Mouse (Mus musculus): ENCODE data around the gene Scamp1. TPM values are rescaled to one million over a fixed set of nuclear protein-coding genes. Genes with fewer than 3 reads are reported as not detected.

The Scamp1 gene
- polyA plus RNA-seq, 1 experiment from 2014 or later, result 12.9 TPM

DNA sequence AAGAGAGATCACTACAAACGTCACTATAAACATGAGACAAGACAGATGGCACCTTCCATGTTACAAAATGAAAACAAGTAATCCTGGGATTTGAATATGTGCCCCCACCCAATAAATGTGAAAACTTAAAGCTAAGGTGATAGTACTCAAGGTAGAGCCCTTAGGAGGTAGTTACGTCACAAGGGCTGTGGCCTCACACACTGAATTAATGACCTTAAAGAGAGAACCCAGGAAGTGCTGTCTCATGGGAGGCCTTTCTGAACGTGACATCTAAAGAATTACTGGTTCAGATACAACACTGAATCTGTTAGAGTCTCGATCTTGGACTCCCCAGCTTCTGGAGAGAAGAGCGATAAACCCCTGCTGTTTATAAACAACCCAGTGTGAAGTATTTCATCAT is 6.2 kb downstream of the Scamp1 start:
- DNase-seq (ENCODE audit: low spot score), result no peak

DNA sequence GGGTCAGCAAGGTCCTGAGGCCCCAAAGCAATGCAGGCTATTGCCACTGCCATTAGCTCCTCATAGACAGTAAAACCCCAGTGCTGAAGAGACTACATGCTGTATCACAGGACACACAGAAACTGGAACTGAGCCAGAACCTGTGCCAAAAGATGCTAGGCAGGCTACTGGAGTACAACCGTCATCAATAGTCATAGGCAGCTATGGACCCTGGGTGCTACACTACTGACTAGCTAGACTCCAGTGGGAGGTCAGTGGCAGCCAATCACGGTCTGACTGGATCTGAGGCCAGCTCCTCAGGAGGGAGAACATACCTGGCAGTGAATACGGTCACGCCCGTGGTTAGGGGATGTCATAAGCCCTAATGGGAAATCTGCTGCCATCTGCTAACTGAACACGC is 14.4 kb downstream of the Scamp1 start:
- no peak for DNase-seq (ENCODE audit: low spot score)

DNA sequence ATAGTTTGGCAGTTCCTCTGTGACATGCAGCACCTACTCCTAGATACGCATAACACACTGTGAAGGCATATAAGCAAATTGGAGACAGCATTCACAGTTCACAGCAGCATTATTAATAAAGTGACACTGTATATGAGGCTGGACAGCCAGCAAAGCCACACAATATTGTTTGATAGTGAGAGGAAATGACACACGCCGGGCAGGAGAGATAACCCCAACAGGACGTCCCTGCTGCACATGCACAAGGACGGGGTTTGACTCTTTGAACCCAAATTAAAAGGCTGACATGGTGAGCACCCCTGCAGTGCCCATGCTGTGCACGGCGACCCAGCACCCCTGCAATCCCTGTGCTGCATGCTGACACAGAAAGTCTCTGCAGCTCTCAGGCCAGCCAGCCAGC is 17.5 kb downstream of the Scamp1 start:
- DNase-seq (ENCODE audit: low spot score), result no peak

DNA sequence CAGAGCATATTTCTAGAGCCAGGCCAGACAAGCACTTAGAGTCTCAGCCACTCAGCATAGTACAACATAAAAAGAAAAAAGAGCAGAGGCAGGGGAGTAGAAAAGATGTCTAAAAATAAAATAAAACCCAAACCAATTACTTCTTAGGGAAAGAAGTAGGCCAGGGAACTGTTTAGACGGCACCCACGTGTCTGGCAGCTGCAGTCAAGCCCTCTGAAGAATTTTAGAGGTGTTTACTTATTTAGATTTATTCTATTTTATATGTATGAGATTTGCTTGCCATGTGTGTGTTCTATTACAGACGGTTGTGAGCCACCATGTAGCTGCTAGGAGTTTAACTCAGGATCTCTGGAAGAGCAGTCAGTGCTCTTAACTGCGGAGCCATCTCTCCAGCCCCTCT is 18.5 kb downstream of the Scamp1 start:
- no peak for DNase-seq (ENCODE audit: low spot score)

DNA sequence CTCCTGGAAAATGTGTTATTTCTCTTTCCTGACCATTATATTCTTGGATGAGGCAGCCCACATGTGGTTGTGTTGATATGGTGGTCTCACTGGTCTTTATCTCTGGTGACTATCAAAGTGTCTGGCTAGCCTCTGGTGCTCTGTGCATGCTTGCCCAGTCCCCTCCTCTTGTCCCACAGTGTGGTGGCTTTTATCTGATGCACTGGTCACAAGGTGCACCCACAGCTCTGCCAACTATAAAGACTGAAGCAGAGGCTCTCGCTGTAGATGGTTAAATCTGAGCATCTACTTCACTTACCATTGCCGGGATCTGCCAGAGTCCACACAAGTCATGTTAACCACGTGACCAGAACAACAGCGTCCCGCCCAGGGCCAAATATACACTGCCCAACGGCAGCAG is 19.1 kb downstream of the Scamp1 start:
- DNase-seq (ENCODE audit: low spot score), result no peak

DNA sequence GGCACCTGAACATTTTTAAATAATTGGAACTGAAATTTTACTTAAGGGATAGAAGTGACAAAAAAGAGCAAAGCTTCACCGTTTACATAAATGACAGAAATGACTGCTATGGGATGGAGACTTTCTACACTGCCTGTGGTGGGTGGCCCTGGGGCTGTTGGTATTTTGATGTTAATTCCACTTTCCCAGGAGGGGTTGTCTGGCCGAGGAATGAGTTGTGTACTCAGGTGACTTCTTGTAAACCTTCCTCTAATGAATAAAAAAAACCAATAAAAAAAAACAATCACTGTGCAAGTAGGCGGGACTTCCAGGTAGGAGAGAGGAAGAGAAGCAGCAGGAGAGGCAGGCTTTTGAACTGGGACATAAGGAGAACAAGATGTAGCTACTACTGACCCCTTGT is 20.4 kb downstream of the Scamp1 start:
- no peak for DNase-seq (ENCODE audit: low spot score)

DNA sequence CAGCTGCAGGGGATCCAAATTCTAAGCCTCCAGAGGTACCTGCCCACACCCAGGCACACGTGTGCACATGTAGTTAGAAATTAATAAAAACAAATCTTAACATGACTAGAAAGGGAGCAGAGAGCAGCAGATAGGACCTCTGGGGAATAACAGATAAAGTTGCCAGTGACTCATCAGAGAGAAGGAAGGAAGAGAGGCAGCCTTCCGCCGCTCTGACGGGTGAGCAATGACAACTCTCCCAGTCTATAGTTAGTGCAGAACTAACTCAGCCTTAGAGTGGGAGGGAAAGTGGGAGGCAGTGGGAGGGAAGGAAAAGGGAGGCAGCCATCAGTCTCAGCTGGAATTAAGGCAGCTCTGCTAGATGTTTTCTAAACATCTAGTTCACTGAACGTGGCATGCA is 21.7 kb downstream of the Scamp1 start:
- no peak for DNase-seq (ENCODE audit: low spot score)

DNA sequence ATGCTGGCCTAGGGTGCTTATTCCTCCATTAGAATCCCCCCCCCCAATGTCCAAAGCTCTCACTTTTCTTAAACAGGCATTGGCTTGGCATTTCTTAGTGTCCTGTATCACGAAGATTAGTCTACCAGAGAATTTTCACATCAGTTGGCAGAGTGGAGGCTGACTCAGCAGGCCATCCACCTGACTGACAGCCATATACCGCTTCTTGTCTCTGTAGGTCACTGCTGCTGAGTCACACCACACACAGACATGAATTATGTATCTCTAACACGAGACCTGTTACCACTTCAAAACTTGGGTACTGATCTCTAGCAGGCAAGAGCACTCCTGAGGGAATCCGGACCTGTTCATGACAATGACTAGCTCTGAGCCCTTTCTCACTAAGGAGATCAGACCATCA is 23.1 kb downstream of the Scamp1 start:
- DNase-seq (ENCODE audit: low spot score), result no peak

DNA sequence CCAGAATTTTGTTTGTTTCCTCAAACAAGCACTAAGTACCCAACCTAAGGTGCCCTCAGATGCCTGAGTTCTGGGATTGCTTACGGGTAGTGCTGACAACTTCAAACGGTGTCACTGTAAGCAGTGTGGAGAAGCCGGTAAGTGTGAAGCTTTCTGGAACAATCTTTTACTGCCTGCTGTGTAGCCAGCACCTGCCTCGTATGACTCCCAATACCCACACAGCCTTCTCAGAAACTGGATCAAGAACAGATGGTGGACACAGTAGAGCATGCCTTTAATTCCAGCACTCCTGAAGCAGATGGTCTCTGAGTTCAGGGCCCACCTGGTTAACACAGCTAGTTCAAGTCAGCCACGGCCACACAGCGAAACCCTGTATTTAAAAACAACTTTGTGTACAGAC is 24.0 kb downstream of the Scamp1 start:
- DNase-seq (ENCODE audit: low spot score), result no peak

DNA sequence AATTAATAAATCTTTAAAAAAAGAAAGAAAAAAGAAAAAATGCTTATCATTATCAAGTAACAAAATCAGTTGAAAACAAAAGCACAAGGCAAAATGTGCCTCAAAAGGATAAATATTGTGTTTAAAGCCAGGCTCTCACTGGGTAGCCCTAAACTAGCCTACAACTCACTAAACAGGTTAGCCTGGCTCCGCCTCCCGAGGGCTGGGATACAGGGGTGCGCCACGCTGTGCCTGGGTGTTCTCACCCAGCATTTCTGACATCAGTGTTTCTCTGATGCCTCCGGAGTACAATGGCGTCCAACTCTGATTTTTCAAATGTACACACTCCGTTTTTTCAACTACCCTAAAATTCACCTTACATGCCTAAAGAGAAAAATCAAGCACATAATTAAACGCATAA is 24.7 kb downstream of the Scamp1 start:
- DNase-seq (ENCODE audit: low spot score), result no peak

DNA sequence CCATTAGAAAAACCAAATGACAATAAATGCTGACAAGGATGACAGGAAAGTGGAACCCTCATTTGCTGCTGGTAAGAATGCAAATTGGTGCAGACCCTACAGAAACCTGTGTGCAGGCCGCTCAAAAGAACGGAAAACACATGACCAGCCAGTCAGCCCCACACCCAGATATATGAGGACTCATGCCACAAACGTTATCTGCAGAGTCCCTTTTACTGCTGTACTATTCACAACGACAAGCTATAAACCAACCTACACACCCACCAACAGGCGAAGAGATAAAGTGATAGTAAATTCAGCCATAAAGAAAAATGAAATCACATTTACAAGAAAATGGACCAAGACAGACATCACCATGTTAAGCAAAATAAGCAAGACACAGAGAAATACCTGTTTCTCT is 26.4 kb downstream of the Scamp1 start:
- DNase-seq (ENCODE audit: low spot score), result no peak

DNA sequence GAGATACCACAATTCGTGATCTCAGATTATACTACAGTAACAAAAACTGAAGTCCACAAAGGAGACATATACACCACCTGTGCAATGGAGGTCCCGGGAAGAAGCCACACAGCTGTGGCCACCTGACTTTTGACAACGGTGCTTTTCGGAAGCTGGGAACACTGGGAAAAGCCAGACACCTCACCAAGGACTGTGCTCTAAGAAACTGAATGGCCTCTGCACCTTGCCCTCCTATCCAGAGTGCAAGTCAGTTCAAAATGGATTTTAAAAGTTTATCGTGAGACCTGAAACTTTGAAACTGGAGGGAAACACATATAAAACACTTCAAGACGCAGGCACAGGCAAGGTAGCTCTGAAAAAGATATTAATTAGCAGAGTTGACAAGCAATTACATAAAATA is 27.1 kb downstream of the Scamp1 start:
- DNase-seq (ENCODE audit: low spot score), result no peak

DNA sequence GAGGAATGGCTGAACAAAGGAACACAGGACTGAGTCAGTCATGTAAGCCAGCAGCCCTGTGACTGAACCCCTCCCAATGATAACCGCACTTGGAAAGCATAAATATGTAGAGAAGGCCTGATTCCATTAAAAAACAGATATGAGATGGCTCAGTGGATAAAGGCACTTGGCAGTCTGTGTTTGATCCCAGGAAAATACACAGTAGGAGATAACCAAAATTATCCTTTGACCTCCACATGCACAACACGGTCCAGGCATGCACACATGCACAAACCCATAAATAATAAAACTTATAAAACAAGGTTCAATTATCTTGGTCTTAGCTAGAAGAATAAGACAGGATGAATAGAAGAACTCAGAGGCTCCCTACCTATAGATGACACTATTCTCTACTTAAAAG is 27.9 kb downstream of the Scamp1 start:
- no peak for DNase-seq (ENCODE audit: low spot score)

DNA sequence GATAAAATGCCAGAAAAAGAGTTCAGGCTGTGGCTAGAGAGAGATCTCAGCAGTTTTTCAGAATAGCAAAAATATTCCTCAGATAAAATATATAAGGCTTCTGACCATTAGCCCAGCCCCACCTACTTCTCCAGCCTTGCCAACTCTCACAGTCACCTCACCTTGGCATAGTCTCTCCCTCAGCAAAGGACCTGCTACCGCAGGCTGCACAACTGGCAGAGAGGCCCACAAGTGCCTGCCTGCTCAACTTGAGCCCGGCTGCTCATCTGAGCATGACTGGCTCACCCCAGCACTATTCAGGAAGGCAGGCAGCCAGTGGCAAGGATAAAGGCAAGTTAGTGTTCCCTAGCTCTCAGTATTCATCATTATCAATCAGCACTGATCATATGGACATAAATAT is 30.5 kb downstream of the Scamp1 start:
- no peak for DNase-seq (ENCODE audit: low spot score)

DNA sequence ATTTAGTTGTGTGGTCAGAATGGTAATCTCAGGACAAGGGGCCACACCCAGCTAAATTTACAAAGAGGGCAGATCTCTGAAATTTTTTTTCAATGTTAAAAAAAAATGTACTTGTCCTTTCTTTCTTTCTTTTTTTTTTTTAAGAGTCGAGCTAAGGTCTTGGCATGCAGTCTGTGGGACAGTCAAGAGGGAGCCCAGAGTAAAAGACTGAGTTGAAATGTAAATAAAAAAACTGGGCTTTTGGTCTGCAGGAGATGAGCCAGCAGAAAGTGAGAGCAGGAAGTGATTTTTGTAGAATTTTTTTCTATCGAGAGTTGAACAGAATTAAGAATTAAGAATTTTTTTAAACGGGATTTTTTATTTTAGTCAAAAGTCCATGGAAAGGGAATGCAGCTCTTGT is 31.4 kb downstream of the Scamp1 start:
- DNase-seq (ENCODE audit: low spot score), result no peak

DNA sequence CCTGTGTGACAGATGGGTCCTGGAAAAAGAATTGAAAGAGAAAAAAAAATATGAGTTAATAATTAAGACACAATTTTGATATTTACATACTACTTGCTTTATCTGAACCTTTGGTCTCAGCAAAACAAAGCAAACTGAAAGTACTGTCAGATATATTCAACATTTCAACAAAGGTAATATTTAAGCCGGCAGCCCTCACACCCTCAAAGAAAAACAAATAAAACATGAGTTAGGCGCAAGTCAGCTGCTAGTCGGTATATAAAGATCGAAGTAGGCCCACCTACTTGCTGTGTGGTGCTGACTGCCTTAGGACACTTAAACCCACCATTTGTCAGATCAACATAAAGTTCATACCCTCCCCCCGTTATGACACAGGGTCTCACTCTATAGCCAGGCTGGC is 32.6 kb downstream of the Scamp1 start:
- no peak for DNase-seq (ENCODE audit: low spot score)

DNA sequence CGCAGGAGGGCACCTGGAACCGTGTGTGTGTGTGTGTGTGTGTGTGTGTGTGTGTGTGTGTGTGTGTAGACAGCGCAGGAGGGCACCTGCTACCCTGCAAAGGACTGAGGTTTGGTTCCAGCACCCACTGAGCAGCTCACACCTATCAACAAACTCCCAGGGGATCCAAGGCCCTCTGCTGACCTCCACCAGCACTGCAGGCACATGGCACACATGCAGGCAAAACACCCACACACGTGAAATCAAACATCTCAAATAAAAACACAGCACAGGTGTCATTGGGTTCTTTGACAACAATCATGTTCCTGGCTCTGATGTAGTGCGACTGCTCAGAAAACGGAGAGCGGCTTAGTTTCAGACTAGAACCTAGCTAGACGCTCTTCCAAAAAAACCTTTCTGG is 34.9 kb downstream of the Scamp1 start:
- DNase-seq (ENCODE audit: low spot score), result no peak

DNA sequence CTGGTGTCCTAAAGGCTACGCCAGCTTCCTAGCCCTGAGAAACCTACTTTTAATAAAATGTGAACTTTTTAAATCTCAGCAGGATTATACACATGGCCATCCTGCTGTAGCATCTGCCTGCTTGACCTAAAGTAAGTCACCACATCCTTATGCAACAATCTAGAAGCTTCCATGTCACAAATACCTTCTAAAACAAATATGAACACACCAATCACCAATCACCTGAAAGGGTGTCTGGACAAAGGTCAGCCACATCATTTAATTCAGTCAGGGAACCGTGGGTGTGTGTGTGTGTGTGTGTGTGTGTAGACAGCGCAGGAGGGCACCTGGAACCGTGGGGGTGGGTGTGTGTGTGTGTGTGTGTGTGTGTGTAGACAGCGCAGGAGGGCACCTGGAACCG is 35.5 kb downstream of the Scamp1 start:
- DNase-seq (ENCODE audit: low spot score), result no peak

DNA sequence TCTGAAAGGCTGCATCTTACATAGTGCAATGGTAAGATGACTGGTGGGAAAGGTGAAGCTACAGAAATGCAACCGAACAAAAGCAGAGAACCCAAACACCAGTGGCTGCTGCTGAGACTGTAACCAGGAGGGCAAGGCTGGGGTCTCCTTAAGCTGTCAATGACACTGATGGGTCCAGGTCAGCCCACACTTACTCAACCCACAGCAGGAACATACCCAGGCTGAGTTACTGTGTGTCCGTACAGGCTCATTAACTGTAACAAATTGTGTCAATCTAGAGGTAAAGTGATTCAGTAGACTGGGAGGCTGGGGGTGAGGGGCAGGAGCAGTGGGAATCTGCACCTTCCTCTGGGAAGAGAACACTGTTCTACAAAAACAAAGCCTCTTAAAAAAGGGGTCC is 42.8 kb downstream of the Scamp1 start:
- no peak for DNase-seq (ENCODE audit: low spot score)

DNA sequence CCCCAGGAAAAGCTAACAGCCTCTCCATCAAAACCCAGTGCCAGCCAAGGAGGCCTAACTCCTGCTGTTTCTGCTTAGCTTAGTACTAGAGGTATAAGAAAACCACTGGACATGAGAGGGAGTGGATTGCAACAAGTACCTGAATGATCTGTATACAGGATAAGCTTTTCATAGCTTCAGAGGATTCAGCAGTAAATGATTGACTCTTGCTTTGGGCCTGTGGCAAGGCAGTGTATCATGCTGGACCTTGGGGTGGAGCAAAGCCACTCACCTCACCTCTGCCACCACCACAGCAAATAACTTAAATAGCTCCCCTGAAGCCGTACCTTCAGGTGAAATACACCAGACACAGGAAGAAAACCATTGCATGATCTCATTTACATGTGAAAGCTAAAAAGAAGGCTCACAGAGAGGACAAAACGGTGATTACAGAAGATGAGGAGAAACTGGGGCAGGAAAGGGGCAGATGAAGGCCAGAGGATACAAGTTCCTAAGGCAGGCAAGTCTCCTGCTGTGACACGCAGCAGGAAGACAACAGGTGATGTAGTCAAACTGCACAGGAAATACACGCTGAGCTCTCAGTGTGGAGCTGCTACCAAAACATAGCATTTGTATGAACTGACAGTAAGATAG is 43.6 kb downstream of the Scamp1 start:
- no peak for DNase-seq (ENCODE audit: low spot score)

DNA sequence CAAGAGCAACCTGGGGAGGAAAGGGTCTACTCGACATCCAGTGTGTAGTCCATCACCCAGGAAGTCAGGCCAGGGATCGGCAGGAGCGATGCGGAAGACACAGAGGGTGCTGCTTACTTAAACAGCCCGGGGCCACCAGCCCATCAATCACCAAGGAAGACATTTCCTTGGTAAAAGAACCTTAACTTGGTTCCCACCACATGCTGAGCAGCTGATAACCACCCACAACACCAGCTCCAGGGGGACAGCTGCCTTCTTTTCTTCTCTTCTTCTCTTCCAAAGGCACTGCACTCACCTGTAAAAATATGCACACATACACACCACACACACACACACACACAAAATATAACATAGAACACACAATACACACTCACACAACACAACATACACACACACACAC is 44.8 kb downstream of the Scamp1 start:
- no peak for DNase-seq (ENCODE audit: low spot score)

DNA sequence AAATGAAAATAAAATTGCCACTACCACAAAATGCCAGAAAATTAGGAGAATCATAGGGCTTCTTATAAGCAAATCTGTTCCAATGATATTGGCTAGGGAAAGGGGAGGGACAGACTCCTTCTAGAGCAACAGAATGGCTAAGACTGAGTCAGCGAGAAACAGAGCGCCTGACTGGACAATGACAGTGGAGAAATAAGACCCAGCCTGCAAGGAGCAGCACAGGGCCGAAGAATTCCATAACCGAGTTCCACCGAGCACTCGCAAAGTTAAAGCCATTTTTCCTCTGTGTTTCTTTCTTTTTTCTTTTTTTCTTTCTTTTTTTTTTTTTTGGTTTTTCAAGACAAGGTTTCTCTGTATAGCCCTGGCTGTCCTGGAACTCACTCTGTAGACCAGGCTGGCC is 45.5 kb downstream of the Scamp1 start:
- DNase-seq (ENCODE audit: low spot score), result no peak

DNA sequence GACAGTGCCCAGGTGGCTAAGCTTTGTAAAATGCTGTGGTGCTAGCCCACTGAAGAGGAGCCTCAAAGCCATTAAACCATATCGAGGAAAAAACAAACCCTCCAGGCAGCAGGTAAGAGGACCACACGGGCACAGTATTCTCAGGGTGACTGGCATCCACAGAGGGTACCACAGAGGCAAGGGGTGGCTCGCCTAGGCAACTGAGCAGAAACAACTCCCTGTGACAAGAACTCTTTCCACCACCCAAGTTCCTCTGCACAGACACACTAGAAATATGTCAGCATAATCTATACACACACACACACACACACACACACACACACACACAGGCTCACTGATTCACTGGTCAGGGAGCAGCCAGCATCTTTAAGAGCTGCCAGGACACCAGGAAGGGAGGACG is 46.2 kb downstream of the Scamp1 start:
- no peak for DNase-seq (ENCODE audit: low spot score)

DNA sequence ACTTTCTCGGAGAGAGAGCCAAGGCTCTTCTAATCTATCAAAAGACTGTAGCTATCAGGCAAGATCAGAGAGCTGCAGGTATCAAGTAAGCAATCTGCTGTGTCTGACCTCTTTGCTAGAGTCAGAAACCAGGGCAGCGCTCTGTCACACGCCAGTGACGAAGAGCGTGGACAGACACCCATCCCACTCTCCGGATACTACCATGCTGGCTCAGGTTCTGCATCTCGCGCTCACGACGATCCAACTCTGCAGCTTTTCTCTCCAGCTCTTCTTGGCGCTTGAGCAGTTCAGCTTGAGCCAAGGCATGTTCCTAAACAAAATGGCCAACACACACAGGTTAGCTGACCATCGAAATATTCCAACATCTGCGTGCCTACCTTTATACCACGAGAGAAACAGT is 53.8 kb downstream of the Scamp1 start:
- no peak for DNase-seq (ENCODE audit: low spot score)

Data from thymus, postnatal 0 days (tissue).